Mouse (Mus musculus): ENCODE measurements around the gene Fam118a. TPM values are rescaled to one million over a fixed set of nuclear protein-coding genes. Genes with fewer than 3 reads are reported as not detected.

Fam118a gene
- polyA plus RNA-seq, 1 experiment from 2014 or later = 28.0 TPM

DNA sequence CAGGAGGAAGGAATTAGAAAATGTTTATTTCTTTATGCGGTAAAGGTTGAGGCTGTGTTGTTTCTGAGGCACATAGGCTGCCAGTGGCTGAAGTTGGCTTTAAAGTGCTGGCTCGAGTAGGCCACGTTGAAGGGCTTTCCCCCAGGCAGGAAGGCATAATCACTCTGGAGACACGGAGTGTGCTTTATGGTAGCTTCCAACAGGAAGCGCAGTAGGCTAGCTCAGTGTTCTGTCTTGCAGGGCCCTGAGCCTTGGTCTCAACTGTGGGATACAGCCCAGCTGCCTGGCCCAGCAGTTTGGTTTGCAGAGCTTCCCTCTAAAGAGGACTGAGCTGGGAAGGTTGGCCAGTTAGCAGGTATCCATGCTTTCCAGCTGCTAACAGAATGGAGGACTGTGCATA, 14.4 kb downstream of the Fam118a start:
- Histone ChIP-seq H3K4me3 (replicated peaks; ENCODE audit: low read depth, low read length) (no peak overlapping the region), H3K36me3 (ENCODE audit: control insufficient read depth, insufficient read depth, low read length) (peaks cover 17% of the 10 kb centered on the region), H3K4me2 (ENCODE audit: low read length) (peak overlapping the region; percentile 19; the same call in 1 of the 2 replicates), H3K4me1 (ENCODE audit: control insufficient read depth, insufficient read depth, low read length) (peaks cover 27% of the 10 kb centered on the region), H3K27ac (replicated peaks; ENCODE audit: low read depth, low read length) (peak overlapping the region; percentile 78), H3K9ac (replicated peaks; ENCODE audit: low read length) (peak overlapping the region; percentile 4; the same call in 1 of the 2 replicates), H3K27me3 (ENCODE audit: control insufficient read depth, insufficient read depth, low read length) (no peaks in the 10 kb centered on the region), H3K9me3 (ENCODE audit: control insufficient read depth, low read length) (no peaks in the 10 kb centered on the region)
- ATAC-seq (ENCODE audit: low FRiP score, low TSS enrichment) = no peak
- WGBS = 53% methylated on average over 5 of the region's 5 CpGs
- no peak for DNase-seq

DNA sequence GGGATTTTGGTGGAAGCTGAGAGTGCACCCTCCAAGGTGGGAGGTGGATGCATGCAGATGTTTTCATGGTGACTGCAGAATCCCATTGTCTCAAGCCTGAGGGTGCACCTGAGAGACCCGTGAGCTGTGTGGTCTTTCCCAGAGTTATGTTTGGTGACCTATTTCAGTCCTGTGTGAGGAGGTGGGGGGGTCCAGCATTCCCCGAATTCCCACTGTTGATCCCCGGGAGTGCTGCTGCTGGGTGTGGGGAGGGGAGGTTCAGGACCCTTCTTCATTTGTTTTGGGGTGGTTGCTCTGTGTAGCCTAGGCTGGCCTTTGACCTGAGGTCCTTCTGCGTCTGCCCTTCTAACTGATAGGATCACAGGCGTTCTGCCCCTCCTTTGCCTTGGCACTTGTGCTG, 15.0 kb downstream of the Fam118a start:
- Histone ChIP-seq H3K27ac (replicated peaks; ENCODE audit: low read depth, low read length) (no peak overlapping the region), H3K4me2 (ENCODE audit: low read length) (peak overlapping the region; percentile 19; the same call in 1 of the 2 replicates)
- 75% methylated on average over 5 of the region's 5 CpGs for WGBS

DNA sequence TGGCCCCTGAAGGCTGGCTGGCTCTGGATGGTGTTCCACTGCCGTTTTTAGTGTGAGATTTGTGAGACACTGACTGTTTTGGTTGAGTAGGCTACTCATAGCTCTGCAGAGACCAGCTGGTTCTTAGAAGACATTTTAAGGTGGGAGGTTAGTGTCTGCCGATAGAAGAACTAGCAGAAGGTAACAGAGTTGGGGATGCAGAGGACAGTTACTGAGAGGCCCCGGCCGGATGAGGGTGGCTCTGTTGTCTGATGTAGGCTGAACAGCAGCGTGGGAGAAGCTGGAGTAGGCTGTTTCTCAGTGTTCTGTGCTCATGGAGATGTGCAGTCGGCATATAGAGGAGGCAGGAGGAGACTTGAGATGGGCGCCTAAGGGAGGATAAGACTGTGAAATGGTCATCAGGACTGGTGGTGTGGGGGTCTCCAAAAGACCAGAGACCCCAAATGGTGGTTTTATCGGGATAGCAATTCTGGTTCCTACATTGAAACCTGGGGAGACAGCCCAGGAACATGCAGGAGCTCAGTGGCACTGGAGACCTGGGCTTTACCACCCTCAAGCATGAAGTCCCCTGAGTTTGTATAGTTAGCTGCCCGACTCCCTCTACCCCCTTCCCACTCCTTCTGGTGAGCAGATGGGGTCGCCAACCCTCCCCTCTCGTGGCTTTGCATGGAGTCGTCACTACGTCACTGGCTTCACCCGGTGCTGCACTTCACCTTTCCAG, 17.6 kb downstream of the Fam118a start:
- H3K27ac ChIP-seq (replicated peaks; ENCODE audit: low read depth, low read length) = no peak overlapping the region
- DNase-seq (no peak), ATAC-seq (ENCODE audit: low FRiP score, low TSS enrichment) (no peak)
- no peak overlapping the region for H3K4me2 ChIP-seq (ENCODE audit: low read length)
- H3K4me3 ChIP-seq (replicated peaks; ENCODE audit: low read depth, low read length) = no peak overlapping the region
- no peak overlapping the region for H3K9ac ChIP-seq (replicated peaks; ENCODE audit: low read length)
- no peaks in the 10 kb centered on the region for H3K27me3 ChIP-seq (ENCODE audit: control insufficient read depth, insufficient read depth, low read length)
- WGBS = 93% methylated on average over 14 of the region's 14 CpGs
- peaks cover 24% of the 10 kb centered on the region for H3K4me1 ChIP-seq (ENCODE audit: control insufficient read depth, insufficient read depth, low read length)
- H3K36me3 ChIP-seq (ENCODE audit: control insufficient read depth, insufficient read depth, low read length) = peaks cover 41% of the 10 kb centered on the region
- H3K9me3 ChIP-seq (ENCODE audit: control insufficient read depth, low read length) = no peaks in the 10 kb centered on the region

More for the DNA sequence above, 15.0 kb downstream of the Fam118a start:
- Histone ChIP-seq H3K27me3 (ENCODE audit: control insufficient read depth, insufficient read depth, low read length) (no peaks in the 10 kb centered on the region), H3K4me1 (ENCODE audit: control insufficient read depth, insufficient read depth, low read length) (peaks cover 25% of the 10 kb centered on the region), H3K4me3 (replicated peaks; ENCODE audit: low read depth, low read length) (no peak overlapping the region), H3K9me3 (ENCODE audit: control insufficient read depth, low read length) (no peaks in the 10 kb centered on the region), H3K36me3 (ENCODE audit: control insufficient read depth, insufficient read depth, low read length) (peaks cover 23% of the 10 kb centered on the region), H3K9ac (replicated peaks; ENCODE audit: low read length) (no peak overlapping the region)
- ATAC-seq (ENCODE audit: low FRiP score, low TSS enrichment) (no peak), DNase-seq (no peak)

DNA sequence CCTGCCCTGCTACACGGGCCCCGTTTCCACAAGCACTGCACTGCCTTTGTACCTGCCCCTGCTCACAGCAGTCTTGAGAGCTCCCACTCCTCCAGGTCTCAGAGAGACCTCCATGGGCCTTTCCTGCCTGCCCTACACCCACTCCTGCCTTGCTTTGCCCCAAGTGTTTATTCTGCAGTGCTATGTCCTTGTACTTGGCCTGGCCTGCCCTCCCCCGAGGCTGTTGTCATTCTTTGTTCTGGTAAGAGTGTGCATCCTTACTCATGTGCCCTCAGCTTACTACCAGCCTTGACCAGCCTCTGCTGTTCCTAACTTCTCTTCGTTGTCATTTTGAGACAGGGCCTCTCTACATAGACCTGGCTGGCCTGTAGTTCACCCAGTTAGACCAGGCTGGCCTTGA, 19.1 kb downstream of the Fam118a start:
- ATAC-seq (ENCODE audit: low FRiP score, low TSS enrichment) = no peak
- no peaks in the 10 kb centered on the region for H3K27me3 ChIP-seq (ENCODE audit: control insufficient read depth, insufficient read depth, low read length)
- no peaks in the 10 kb centered on the region for H3K9me3 ChIP-seq (ENCODE audit: control insufficient read depth, low read length)
- H3K36me3 ChIP-seq (ENCODE audit: control insufficient read depth, insufficient read depth, low read length) = peaks cover 51% of the 10 kb centered on the region
- 92% methylated on average over 4 of the region's 4 CpGs for WGBS
- no peak overlapping the region for H3K27ac ChIP-seq (replicated peaks; ENCODE audit: low read depth, low read length)
- DNase-seq = no peak
- H3K4me2 ChIP-seq (ENCODE audit: low read length) = no peak overlapping the region
- no peak overlapping the region for H3K4me3 ChIP-seq (replicated peaks; ENCODE audit: low read depth, low read length)
- H3K9ac ChIP-seq (replicated peaks; ENCODE audit: low read length) = no peak overlapping the region
- peaks cover 10% of the 10 kb centered on the region for H3K4me1 ChIP-seq (ENCODE audit: control insufficient read depth, insufficient read depth, low read length)

DNA sequence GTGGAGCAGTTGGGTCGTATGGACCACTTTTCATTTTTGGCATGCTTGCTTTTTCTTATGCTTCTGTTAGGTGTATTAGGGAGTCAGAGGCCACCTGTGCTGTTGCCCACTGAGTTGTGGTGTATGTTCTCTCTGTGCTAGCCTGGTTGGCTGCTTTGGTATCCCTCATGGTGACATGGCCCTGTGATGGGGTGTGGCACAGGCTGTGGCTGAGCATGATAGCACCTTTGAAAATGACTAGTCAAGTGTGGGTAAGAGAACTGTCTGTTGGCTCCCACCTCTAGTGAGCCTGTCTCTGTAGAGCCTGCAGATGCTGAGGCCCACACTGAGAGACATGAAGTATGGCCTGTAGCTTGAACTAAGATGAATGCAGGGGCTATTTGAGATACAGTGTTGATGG, 21.0 kb downstream of the Fam118a start:
- Histone ChIP-seq H3K9me3 (ENCODE audit: control insufficient read depth, low read length) (no peaks in the 10 kb centered on the region), H3K27ac (replicated peaks; ENCODE audit: low read depth, low read length) (no peak overlapping the region), H3K4me3 (replicated peaks; ENCODE audit: low read depth, low read length) (no peak overlapping the region), H3K4me1 (ENCODE audit: control insufficient read depth, insufficient read depth, low read length) (no peaks in the 10 kb centered on the region), H3K27me3 (ENCODE audit: control insufficient read depth, insufficient read depth, low read length) (no peaks in the 10 kb centered on the region), H3K36me3 (ENCODE audit: control insufficient read depth, insufficient read depth, low read length) (peaks cover 66% of the 10 kb centered on the region), H3K9ac (replicated peaks; ENCODE audit: low read length) (no peak overlapping the region), H3K4me2 (ENCODE audit: low read length) (no peak overlapping the region)
- ATAC-seq (ENCODE audit: low FRiP score, low TSS enrichment) = no peak
- DNase-seq = no peak
- 88% methylated on average over 1 of the region's 1 CpGs for WGBS

DNA sequence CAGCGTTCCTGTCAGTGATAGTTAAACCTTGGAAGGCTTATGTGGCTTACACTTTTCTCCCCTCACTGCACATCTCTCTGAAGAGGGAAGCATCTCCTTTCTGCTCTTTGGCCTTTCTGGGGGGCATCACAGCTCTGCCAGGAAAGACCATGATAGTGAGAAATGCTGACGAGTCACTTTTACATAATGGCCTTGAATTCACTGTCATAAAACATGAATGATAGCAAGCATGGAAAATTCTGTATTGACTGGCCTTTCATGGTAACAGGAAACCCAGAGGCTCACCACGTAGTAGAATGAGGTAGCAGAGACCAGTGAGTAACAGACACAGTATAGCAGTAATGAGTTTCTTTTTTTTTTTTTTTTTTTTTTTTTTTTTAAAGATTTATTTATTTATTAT, 25.4 kb downstream of the Fam118a start:
- no peak overlapping the region for H3K4me3 ChIP-seq (replicated peaks; ENCODE audit: low read depth, low read length)
- H3K36me3 ChIP-seq (ENCODE audit: control insufficient read depth, insufficient read depth, low read length) = peaks cover 50% of the 10 kb centered on the region
- H3K9ac ChIP-seq (replicated peaks; ENCODE audit: low read length) = no peak overlapping the region
- DNase-seq (no peak), ATAC-seq (ENCODE audit: low FRiP score, low TSS enrichment) (no peak)
- H3K27ac ChIP-seq (replicated peaks; ENCODE audit: low read depth, low read length) = no peak overlapping the region
- no peaks in the 10 kb centered on the region for H3K27me3 ChIP-seq (ENCODE audit: control insufficient read depth, insufficient read depth, low read length)
- H3K9me3 ChIP-seq (ENCODE audit: control insufficient read depth, low read length) = no peaks in the 10 kb centered on the region
- H3K4me1 ChIP-seq (ENCODE audit: control insufficient read depth, insufficient read depth, low read length) = no peaks in the 10 kb centered on the region
- 98% methylated on average over 3 of the region's 3 CpGs for WGBS
- H3K4me2 ChIP-seq (ENCODE audit: low read length) = no peak overlapping the region

DNA sequence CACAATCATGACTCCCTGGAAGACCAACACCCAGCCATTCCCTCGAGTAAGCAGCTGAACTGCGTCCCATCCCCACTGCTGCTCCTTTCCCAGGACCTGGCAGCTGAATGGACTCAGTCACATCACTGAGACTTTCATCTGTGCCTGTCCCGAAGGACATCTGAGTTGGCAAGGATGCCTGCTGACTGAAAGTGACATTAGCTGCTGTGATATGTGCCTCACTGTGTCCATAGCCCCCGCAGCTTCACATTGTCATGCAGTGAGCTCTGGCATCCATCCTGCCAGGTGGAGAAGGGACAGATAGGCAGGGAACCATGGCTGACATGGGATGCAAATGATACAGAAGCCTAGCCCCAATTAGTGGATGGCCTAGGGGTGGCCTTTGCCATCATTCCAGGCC, 26.4 kb downstream of the Fam118a start:
- Histone ChIP-seq H3K4me3 (replicated peaks; ENCODE audit: low read depth, low read length) (no peak overlapping the region), H3K9ac (replicated peaks; ENCODE audit: low read length) (no peak overlapping the region), H3K36me3 (ENCODE audit: control insufficient read depth, insufficient read depth, low read length) (peaks cover 40% of the 10 kb centered on the region), H3K9me3 (ENCODE audit: control insufficient read depth, low read length) (no peaks in the 10 kb centered on the region), H3K4me1 (ENCODE audit: control insufficient read depth, insufficient read depth, low read length) (no peaks in the 10 kb centered on the region), H3K27ac (replicated peaks; ENCODE audit: low read depth, low read length) (no peak overlapping the region), H3K4me2 (ENCODE audit: low read length) (no peak overlapping the region), H3K27me3 (ENCODE audit: control insufficient read depth, insufficient read depth, low read length) (no peaks in the 10 kb centered on the region)
- DNase-seq (no peak), ATAC-seq (ENCODE audit: low FRiP score, low TSS enrichment) (no peak)
- 88% methylated on average over 4 of the region's 4 CpGs for WGBS

DNA sequence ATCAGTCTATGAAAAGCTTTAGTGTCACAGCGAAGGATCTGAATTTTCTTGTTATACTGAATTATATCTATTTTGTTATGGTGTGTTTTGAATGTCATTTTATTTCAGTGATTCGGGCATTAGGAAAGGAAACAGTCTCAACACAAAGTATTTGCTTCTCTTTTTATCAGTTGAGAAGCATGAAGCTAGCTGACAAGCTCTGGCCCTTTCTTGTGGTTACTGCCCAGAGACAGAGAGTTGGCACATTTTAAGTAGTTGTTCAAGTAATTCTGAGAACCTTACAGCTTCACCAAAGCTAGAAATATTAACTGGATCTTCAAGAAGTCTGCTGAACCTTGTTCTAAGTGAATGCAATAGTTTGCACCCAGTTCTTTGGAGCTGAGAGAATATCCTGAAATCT, 34.7 kb downstream of the Fam118a start:
- 92% methylated on average over 2 of the region's 2 CpGs for WGBS

DNA sequence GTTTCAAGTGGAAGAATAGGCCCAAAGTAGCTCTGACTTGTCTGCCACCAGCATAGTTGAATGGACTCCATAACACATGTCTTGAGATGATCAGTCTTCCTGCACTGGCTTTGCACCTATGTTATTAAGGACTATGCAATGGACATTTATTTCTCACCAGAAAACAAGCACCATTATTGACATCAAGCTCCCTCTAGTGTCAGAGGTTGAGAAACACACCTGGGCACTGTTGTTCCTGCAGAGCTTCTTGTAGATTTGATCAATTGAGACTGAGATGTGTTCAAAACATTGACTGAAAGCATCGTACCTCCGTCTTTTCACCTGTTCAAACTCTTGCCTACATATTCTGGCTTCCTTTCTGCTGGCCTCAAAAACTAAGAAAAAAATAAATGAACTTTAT, 41.8 kb downstream of the Fam118a start:
- H3K4me3 ChIP-seq (replicated peaks; ENCODE audit: low read depth, low read length) = no peak overlapping the region
- 36% methylated on average over 2 of the region's 2 CpGs for WGBS
- H3K4me1 ChIP-seq (ENCODE audit: control insufficient read depth, insufficient read depth, low read length) = no peaks in the 10 kb centered on the region
- no peak for ATAC-seq (ENCODE audit: low FRiP score, low TSS enrichment)
- H3K36me3 ChIP-seq (ENCODE audit: control insufficient read depth, insufficient read depth, low read length) = no peaks in the 10 kb centered on the region
- no peaks in the 10 kb centered on the region for H3K9me3 ChIP-seq (ENCODE audit: control insufficient read depth, low read length)
- H3K4me2 ChIP-seq (ENCODE audit: low read length) = no peak overlapping the region
- H3K9ac ChIP-seq (replicated peaks; ENCODE audit: low read length) = no peak overlapping the region
- H3K27ac ChIP-seq (replicated peaks; ENCODE audit: low read depth, low read length) = no peak overlapping the region
- no peaks in the 10 kb centered on the region for H3K27me3 ChIP-seq (ENCODE audit: control insufficient read depth, insufficient read depth, low read length)
- peak; percentile 88 for DNase-seq

More for the DNA sequence above, 34.7 kb downstream of the Fam118a start:
- no peak overlapping the region for H3K27ac ChIP-seq (replicated peaks; ENCODE audit: low read depth, low read length)
- no peaks in the 10 kb centered on the region for H3K9me3 ChIP-seq (ENCODE audit: control insufficient read depth, low read length)
- H3K36me3 ChIP-seq (ENCODE audit: control insufficient read depth, insufficient read depth, low read length) = peaks cover 19% of the 10 kb centered on the region
- H3K9ac ChIP-seq (replicated peaks; ENCODE audit: low read length) = no peak overlapping the region
- H3K4me1 ChIP-seq (ENCODE audit: control insufficient read depth, insufficient read depth, low read length) = no peaks in the 10 kb centered on the region
- ATAC-seq (ENCODE audit: low FRiP score, low TSS enrichment) (no peak), DNase-seq (no peak)
- no peak overlapping the region for H3K4me3 ChIP-seq (replicated peaks; ENCODE audit: low read depth, low read length)
- H3K4me2 ChIP-seq (ENCODE audit: low read length) = no peak overlapping the region
- H3K27me3 ChIP-seq (ENCODE audit: control insufficient read depth, insufficient read depth, low read length) = no peaks in the 10 kb centered on the region

All from midbrain, embryonic 14.5 days (tissue).